Mouse (Mus musculus): ENCODE measurements around the gene Olfr372.
"Not testable (repeated sequence)": the region's sequence is repeated elsewhere in the genome, so short reads cannot be mapped to it uniquely, and the experiment has no call there.

Olfr372 gene

DNA sequence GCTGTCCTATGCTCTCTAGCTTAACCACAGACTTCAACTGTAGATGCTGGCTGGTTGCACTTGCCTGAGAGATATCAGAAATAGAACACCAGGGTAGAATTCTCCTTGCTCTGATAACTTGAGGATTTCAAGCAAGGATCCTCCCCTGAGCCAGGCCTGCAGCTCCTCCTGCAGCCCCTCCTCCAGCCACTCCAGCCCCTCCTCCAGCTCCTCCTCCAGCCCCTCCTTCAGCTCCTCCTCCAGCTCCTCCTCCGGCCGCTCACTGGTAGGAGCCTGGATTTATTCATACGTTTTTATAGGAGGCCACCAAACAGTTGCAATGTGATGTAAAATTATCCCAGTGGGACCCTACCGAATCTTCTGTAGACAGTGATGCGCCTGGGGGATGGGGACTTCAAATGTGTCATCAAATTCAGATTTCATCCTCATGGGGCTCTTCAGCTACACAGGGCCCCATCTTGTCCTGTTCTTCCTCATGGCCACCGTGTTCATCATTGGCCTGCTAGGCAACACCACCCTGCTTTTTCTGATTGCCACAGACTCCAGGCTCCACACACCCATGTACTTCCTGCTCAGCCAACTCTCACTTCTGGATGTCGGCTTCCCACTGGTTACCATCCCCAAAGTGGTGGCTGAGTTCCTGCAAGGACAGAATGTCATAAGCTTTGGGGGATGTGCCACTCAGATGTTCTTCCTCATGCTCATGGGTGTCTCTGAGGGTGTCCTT is 58.5 kb downstream of the Olfr372 start:
- not testable (repeated sequence) for DNase-seq (ENCODE audit: low spot score)

DNA sequence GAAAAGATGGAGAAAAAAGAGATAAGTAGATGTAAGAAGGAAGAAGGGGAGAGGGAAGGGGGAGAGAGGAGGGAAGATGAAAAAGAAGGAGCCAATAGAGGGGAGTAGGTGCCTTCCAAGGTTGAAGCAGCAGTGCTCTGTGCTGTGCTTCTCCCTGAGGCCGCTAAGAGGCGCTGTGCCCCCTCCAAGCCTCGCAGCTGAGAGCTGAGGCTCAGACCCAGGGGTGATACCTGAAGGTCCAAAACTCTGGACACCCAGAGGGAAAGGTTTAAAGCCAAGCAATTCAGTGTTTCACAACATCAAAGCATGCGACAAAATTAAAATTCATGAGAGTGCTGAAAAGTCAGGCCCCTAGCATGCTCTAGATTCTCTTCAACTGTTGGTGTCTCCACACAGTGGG is 64.1 kb downstream of the Olfr372 start:
- no peak for DNase-seq (ENCODE audit: low spot score)

DNA sequence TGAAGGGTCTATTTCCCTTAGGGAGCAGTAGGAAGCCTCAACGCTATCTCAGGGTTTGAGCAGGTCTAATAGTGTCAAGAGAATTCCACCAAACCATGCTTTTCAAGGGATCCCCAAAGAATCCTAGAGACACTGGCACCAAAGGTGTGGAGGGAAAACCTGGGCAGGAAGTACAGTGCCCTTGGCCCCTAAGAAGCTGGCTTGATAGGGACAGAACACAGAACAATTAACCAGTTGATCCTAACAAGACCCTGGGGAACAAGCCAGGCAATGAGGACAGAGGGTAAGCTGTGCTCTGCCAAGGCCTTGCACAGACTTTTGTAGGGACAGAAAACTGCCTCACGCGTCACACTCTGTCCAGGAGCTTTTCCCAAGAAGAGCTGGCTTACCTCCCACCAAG is 65.7 kb downstream of the Olfr372 start, which contains the start of gene Olfr374:
TSS of gene Olfr374 (plus strand) at position 301 of the 400 bp plus-strand sequence.
- DNase-seq (ENCODE audit: low spot score), result no peak

Data from ovary, postnatal 10 days (tissue).